Mouse (Mus musculus) heart, postnatal 0 days (tissue): ENCODE data around the gene Clec9a. TPM values are rescaled to one million over a fixed set of nuclear protein-coding genes. Genes with fewer than 3 reads are reported as not detected.
A peak's percentile ranks its signal among the peaks of the same experiment; 100 is the strongest.

Experiments used
- ATAC-seq: fragments of 200-750 bp; cut with Nextera tagmentation; 2 replicates; pipeline ENCODE4 v1.8.0; 2017; ENCODE audit warnings: low read depth, moderate number of reproducible peaks, moderate library complexity; ENCODE audit not compliant: insufficient read depth
- DNase-seq: peaks from one replicate; pipeline ENCODE4 v3.0.0-alpha.2; 2016; ENCODE audit warnings: low spot score
- H3K27ac ChIP-seq: fragments of 300-500 bp; sonication (generic); 2 replicates; pipeline ENCODE4 v1.5.1; 2014; ENCODE audit warnings: low read depth, mild to moderate bottlenecking
- H3K27me3 ChIP-seq: fragments of 300-500 bp; sonication (generic); 2 replicates; pipeline ENCODE4 v1.6.1; 2014; ENCODE audit warnings: low read length, mixed read lengths; ENCODE audit not compliant: control insufficient read depth, insufficient read depth
- H3K36me3 ChIP-seq: fragments of 300-500 bp; sonication (generic); replicated peaks from 2 replicates; pipeline ENCODE4 v1.6.1; 2014; ENCODE audit warnings: low read length, mixed read lengths; ENCODE audit not compliant: control insufficient read depth, insufficient read depth
- H3K4me1 ChIP-seq: fragments of 300-500 bp; sonication (generic); 2 replicates; pipeline ENCODE4 v1.6.1; 2014; ENCODE audit warnings: antibody characterized with exemption; ENCODE audit not compliant: control insufficient read depth, insufficient read depth
- H3K4me2 ChIP-seq: fragments of 300-500 bp; sonication (generic); 2 replicates; pipeline ENCODE4 v1.6.1; 2014; ENCODE audit warnings: low read depth, mild to moderate bottlenecking, low read length, moderate library complexity
- H3K4me3 ChIP-seq: fragments of 300-500 bp; sonication (generic); 2 replicates; pipeline ENCODE4 v1.5.1; 2014; ENCODE audit warnings: low read depth, low read length
- H3K9ac ChIP-seq: fragments of 300-500 bp; sonication (generic); replicated peaks from 2 replicates; pipeline ENCODE4 v1.6.1; 2014; ENCODE audit warnings: low read depth, low read length, mixed read lengths
- H3K9me3 ChIP-seq: fragments of 300-500 bp; sonication (generic); replicated peaks from 2 replicates; pipeline ENCODE4 v1.6.1; 2016; ENCODE audit warnings: low read length; ENCODE audit not compliant: control insufficient read depth
- CTCF ChIP-seq: IDR thresholded peaks from 2 replicates; pipeline ENCODE4 v1.5.1; 2016; ENCODE audit warnings: antibody characterized with exemption, control low read depth, low read depth
- EP300 ChIP-seq: IDR thresholded peaks from 2 replicates; pipeline ENCODE4 v1.6.1; 2016; ENCODE audit warnings: antibody characterized with exemption, low read depth
- WGBS: fragments of 180-500 bp; shearing (Covaris S2); extraction: QIAGEN DNeasy Blood & Tissue Kit; methylation state at CpG from one replicate; pipeline ENCODE4 v1.1.7; 2014; 5-methylcytosine and 5-hydroxymethylcytosine counted together
- polyA plus RNA-seq: library from polyadenylated mRNA; unstranded; fragments of >200 nt; fragmentation: Nextera tagmentation; extraction: Ambion mirVana; gene quantifications from 2 replicates; pipeline ENCODE4 v1.2.1, GENCODE M21; 2015
- total RNA-seq: library from RNA; depleted of rRNA; stranded (reverse); fragments of >200 nt; gene quantifications from 2 replicates; pipeline ENCODE4 v1.2.3, GENCODE M21; 2014; ENCODE audit warnings: low replicate concordance

Gene Clec9a
- total and polyA plus RNA-seq, 2 experiments from 2014 or later = 0.23 TPM; not detected in 1

GRCm38 (mm10) chr6:129405999-129406398 is 2.7 kb upstream of the Clec9a start:
- Histone ChIP-seq H3K4me3 (no peak overlapping the region), H3K4me2 (no peak overlapping the region), H3K9me3 (no peaks in the 10 kb centered on the region), H3K36me3 (no peaks in the 10 kb centered on the region), H3K4me1 (peaks cover 5% of the 10 kb centered on the region; the same call in 1 of the 2 replicates), H3K9ac (no peak overlapping the region), H3K27ac (peak overlapping the region; percentile 34; the same call in 1 of the 2 replicates), H3K27me3 (no peaks in the 10 kb centered on the region)
- ATAC-seq (no peak), DNase-seq (no peak)
- TF ChIP-seq CTCF (no peak), EP300 (no peak)

- DNase-seq (peak; percentile 69), ATAC-seq (peak; percentile 53)
- no peak overlapping the region for H3K4me3 ChIP-seq
- H3K9ac ChIP-seq = no peak overlapping the region
- peaks cover 5% of the 10 kb centered on the region; the same call in 1 of the 2 replicates for H3K4me1 ChIP-seq
- H3K36me3 ChIP-seq = no peaks in the 10 kb centered on the region
- TF ChIP-seq CTCF = no peak
- TF ChIP-seq EP300 = peak; percentile 69; the same call in 1 of the 2 replicates
- H3K9me3 ChIP-seq = no peaks in the 10 kb centered on the region
- H3K27ac ChIP-seq = peak overlapping the region; percentile 55
- no peak overlapping the region for H3K4me2 ChIP-seq
- WGBS = 34% methylated on average over 2 of the region's 2 CpGs
- H3K27me3 ChIP-seq = no peaks in the 10 kb centered on the region
Observed at GRCm38 (mm10) chr6:129407324-129407723, 1.3 kb upstream of the Clec9a start.

- ATAC-seq (no peak), DNase-seq (no peak)
- Histone ChIP-seq H3K4me3 (no peak overlapping the region), H3K9ac (no peak overlapping the region), H3K4me1 (no peaks in the 10 kb centered on the region), H3K27ac (no peak overlapping the region), H3K27me3 (no peaks in the 10 kb centered on the region), H3K36me3 (no peaks in the 10 kb centered on the region), H3K9me3 (no peaks in the 10 kb centered on the region), H3K4me2 (no peak overlapping the region)
- TF ChIP-seq CTCF = no peak
- TF ChIP-seq EP300 = no peak
- WGBS = 84% methylated on average over 1 of the region's 1 CpGs
Observed at GRCm38 (mm10) chr6:129414177-129414576, 5.5 kb downstream of the Clec9a start.

- no peaks in the 10 kb centered on the region for H3K27me3 ChIP-seq
- no peak overlapping the region for H3K4me2 ChIP-seq
- H3K9me3 ChIP-seq = no peaks in the 10 kb centered on the region
- H3K27ac ChIP-seq = no peak overlapping the region
- H3K4me1 ChIP-seq = peaks cover 8% of the 10 kb centered on the region
- ATAC-seq (no peak), DNase-seq (no peak)
- H3K9ac ChIP-seq = no peak overlapping the region
- no peak for TF ChIP-seq EP300
- no peak for TF ChIP-seq CTCF
- WGBS = 81% methylated on average over 3 of the region's 3 CpGs
- H3K4me3 ChIP-seq = no peak overlapping the region
- H3K36me3 ChIP-seq = no peaks in the 10 kb centered on the region
Observed at GRCm38 (mm10) chr6:129422311-129422710, 13.6 kb downstream of the Clec9a start.

- ATAC-seq (0 out of 2 replicates have a peak, but pooled peaks have one; percentile 13), DNase-seq (no peak)
- no peaks in the 10 kb centered on the region for H3K27me3 ChIP-seq
- no peak overlapping the region for H3K9ac ChIP-seq
- 39% methylated on average over 4 of the region's 4 CpGs for WGBS
- H3K4me2 ChIP-seq = peak overlapping the region; percentile 13; the same call in 1 of the 2 replicates
- no peaks in the 10 kb centered on the region for H3K36me3 ChIP-seq
- TF ChIP-seq CTCF = no peak
- no peak for TF ChIP-seq EP300
- H3K9me3 ChIP-seq = no peaks in the 10 kb centered on the region
- no peak overlapping the region for H3K4me3 ChIP-seq
- H3K27ac ChIP-seq = peak overlapping the region; percentile 43
- peaks cover 8% of the 10 kb centered on the region for H3K4me1 ChIP-seq
Observed at GRCm38 (mm10) chr6:129423040-129423733, 14.5 kb downstream of the Clec9a start.

- Histone ChIP-seq H3K9me3 (no peaks in the 10 kb centered on the region), H3K36me3 (no peaks in the 10 kb centered on the region), H3K4me1 (peaks cover 8% of the 10 kb centered on the region), H3K9ac (no peak overlapping the region), H3K27ac (peak overlapping the region; percentile 43), H3K4me2 (peak overlapping the region; percentile 13; the same call in 1 of the 2 replicates), H3K27me3 (no peaks in the 10 kb centered on the region), H3K4me3 (no peak overlapping the region)
- WGBS = 0% methylated on average over 1 of the region's 1 CpGs
- peak; percentile 77 for ATAC-seq
- DNase-seq = peak; percentile 69
- TF ChIP-seq CTCF = peak; percentile 95
- TF ChIP-seq EP300 = no peak
Observed at GRCm38 (mm10) chr6:129423734-129424072, 15.0 kb downstream of the Clec9a start.
